Mouse (Mus musculus) embryonic facial prominence, embryonic 10.5 days (tissue): ENCODE measurements around the gene Pxdn. TPM values are rescaled to one million over a fixed set of nuclear protein-coding genes. Genes with fewer than 3 reads are reported as not detected.

Source experiments
- polyA plus RNA-seq: library from polyadenylated mRNA; unstranded; fragments of >200 nt; fragmentation: Nextera tagmentation; extraction: Ambion mirVana; gene quantifications from 2 replicates; pipeline ENCODE4 v1.2.1, GENCODE M21; 2016

The Pxdn gene
- polyA plus RNA-seq, 1 experiment from 2014 or later = 113 TPM

Other genes with a start within 250 kb of the Pxdn start
- gene Tpo, start 195.0 kb downstream of the Pxdn start, polyA plus RNA-seq = not detected in 2 replicates